Mouse (Mus musculus): ENCODE results near the gene Dspp.

DNA sequence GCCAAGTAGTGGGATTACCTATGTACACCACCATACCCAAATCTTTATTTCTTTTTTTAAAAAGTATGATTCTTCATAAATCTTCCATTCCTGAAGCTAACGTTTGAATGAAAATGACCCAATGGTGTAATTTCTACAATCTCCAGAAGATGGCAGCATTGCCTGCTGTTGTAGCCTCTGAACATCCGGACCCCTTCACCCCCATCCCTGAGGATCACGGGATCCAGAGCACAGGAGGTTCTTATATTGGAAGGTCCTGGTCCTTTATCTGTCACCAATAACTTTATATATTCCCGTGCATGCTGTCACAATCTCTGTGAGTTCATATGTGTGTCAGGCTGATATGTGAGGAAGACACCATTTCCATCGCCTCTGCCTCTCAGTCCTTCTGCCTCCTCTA lies 48.4 kb downstream of the Dspp start:
- no peak for TF ChIP-seq EP300 (optimal IDR thresholded peaks at IDR 0.05)
- peak; percentile 81 for TF ChIP-seq CTCF (IDR thresholded peaks at IDR 0.05; ENCODE audit: low read depth)

Measured in stomach, postnatal 0 days (tissue).